Mouse (Mus musculus): ENCODE measurements around the gene Emd.
"Not testable (repeated sequence)": the region's sequence is repeated elsewhere in the genome, so short reads cannot be mapped to it uniquely, and the experiment has no call there.

Gene Emd

GRCm38 (mm10) chrX:74254153-74254887 is at the start of gene Emd:
Gene Emd (plus strand): TSS chrX:74254687.
- peak; percentile 84 to 85 for DNase-seq (ENCODE audit: low spot score in 2 of 2)

DNA sequence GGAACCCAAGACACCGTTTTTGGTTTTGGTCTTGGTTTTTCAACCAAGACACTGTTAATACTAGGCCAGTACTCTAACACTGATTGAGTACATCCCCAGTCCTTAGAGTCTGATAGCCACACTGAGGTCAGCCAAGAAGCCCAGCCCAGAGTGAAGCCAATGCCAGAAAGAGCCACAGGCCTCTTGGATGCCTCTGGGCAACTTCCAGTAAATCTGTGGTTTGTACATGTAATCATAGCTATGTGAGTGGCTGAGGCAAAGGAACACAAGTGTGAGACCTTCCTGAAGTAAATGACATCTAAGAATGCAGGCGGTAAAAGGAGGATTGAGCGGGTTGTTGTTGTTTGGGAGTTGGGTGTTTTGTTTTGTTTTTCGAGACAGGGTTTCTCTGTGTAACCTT is 36.0 kb upstream of the Emd start:
- DNase-seq (ENCODE audit: low spot score in 2 of 2): no peak

GRCm38 (mm10) chrX:74219449-74219848 is 35.0 kb upstream of the Emd start:
- DNase-seq (ENCODE audit: low spot score in 2 of 2): no peak

DNA sequence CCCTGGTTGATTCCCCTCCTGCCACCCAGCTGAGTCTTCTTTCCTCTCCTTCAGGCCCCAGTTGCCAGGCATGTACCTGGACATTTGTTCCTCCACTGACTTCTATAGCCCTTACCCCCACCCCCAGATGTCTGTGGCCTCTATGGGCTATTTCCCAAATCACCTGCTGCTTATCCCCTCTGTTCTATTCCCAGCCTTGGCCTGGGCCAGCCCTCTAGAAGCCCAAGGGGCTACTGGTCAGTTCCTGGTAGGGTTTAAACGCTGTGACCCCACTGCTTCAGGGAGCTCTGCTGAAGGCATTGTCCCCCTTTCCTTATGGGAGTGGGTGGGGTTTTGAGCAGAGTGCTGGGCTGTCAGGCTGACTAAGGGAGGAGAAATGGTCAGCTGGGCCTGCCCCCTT is 34.4 kb upstream of the Emd start:
- not testable (repeated sequence) for DNase-seq (ENCODE audit: low spot score in 2 of 2)

GRCm38 (mm10) chrX:74230038-74230437 is 24.4 kb upstream of the Emd start:
- no peak for DNase-seq (ENCODE audit: low spot score in 2 of 2)

GRCm38 (mm10) chrX:74233196-74233595 is 21.3 kb upstream of the Emd start:
- no peak for DNase-seq (ENCODE audit: low spot score in 2 of 2)

DNA sequence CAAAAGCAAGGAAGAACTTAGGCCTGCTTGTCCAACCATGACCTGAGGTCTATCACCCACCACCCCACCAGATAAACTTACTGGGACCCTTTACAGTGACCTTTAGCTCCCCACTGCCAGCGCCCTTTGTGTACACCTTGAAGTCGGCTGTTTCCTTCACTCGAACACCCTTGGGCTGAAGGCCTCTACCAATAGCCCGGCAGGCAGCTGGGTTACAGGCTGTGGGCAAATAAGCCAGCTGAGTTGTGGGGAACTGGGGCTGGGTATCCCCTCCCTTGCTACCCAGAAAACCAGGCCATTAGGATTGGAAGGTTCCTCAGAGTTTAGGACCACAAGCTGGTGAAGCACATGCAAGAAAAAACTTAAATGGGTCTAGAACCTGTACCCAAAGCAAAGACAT is 14.2 kb upstream of the Emd start:
- DNase-seq (ENCODE audit: low spot score in 2 of 2): no peak

- no peak for DNase-seq (ENCODE audit: low spot score in 2 of 2)
Observed at GRCm38 (mm10) chrX:74243396-74243795, 11.1 kb upstream of the Emd start.

DNA sequence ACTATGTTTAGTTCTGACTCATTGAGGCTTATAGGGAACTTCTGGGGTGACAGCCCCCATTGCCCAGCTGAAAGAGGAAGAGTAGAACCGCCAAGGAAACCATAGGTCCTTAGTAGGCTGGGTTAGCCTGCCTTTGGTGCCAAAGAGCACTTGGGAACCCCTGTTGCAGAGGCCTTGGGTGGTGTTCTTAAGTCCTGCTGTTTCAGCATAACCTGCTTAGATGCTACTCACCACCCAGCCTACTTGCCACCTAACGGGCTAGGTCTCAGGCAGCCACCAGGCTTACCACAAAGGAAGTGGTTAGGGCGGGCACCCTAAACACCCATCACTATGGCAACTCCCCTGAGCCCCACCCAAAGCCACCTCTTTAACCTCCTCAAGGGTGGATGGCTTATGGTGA is 10.7 kb upstream of the Emd start:
- no peak for DNase-seq (ENCODE audit: low spot score in 2 of 2)

DNA sequence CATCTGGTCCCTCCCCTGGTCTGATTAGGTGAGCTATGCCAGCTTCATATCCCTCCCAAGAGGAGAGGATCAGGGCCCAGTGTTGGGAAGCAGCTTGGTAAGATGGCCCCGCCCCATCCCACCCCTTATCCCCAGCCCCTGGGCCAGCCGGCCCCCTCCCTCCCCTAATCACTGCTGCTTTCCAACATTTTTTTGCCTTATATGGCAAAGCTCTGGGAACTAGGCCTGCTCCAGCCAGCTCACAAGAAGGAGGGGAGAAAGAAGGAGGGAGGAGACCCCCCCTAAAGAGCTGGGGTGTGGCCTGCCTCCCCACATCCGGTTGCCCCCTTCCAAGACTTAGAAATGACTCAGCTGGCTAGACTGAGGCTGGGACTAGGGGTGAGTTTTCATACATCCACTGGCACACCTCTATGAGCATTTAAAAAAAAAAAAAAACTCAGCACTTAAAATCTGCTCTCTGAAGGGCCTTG is 9.8 kb upstream of the Emd start:
- peak in 1 of 2 experiments; percentile 61 for DNase-seq (ENCODE audit: low spot score in 2 of 2)

GRCm38 (mm10) chrX:74245107-74245506 is 9.4 kb upstream of the Emd start:
- DNase-seq (ENCODE audit: low spot score in 2 of 2): no peak

GRCm38 (mm10) chrX:74245687-74246086 is 8.8 kb upstream of the Emd start:
- DNase-seq (ENCODE audit: low spot score in 2 of 2): peak; percentile 74 to 82

- peak; percentile 81 to 83 for DNase-seq (ENCODE audit: low spot score in 2 of 2)
Observed at GRCm38 (mm10) chrX:74246213-74246681, 8.2 kb upstream of the Emd start.

- DNase-seq (ENCODE audit: low spot score in 2 of 2): peak in 1 of 2 experiments; percentile 23
Observed at GRCm38 (mm10) chrX:74246693-74247092, 7.8 kb upstream of the Emd start.

DNA sequence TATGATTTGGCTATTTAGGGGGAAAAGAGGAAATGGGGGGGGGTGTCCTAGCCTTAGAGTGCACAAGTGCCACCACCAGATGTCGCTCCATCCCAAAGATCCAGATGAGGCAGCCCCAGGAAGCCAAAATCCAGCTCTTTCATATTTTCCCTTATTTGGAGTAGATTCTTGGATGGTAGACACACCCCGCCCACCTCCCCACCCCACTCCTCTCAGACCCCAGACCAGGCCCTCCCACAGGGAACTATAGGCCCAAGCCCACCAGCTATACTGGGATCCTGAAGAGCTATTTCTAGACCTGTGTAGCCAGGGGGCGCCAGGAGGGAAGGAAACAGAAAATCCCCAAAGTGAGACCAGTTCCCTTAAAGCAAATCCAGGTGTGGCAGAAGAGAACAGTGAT is 5.8 kb upstream of the Emd start:
- DNase-seq (ENCODE audit: low spot score in 2 of 2): peak in 1 of 2 experiments; percentile 50

GRCm38 (mm10) chrX:74249615-74250014 is 4.9 kb upstream of the Emd start, which contains the start of gene Flna:
Gene Flna (minus strand): TSS chrX:74249820.
- peak; percentile 68 to 75 for DNase-seq (ENCODE audit: low spot score in 2 of 2)

DNA sequence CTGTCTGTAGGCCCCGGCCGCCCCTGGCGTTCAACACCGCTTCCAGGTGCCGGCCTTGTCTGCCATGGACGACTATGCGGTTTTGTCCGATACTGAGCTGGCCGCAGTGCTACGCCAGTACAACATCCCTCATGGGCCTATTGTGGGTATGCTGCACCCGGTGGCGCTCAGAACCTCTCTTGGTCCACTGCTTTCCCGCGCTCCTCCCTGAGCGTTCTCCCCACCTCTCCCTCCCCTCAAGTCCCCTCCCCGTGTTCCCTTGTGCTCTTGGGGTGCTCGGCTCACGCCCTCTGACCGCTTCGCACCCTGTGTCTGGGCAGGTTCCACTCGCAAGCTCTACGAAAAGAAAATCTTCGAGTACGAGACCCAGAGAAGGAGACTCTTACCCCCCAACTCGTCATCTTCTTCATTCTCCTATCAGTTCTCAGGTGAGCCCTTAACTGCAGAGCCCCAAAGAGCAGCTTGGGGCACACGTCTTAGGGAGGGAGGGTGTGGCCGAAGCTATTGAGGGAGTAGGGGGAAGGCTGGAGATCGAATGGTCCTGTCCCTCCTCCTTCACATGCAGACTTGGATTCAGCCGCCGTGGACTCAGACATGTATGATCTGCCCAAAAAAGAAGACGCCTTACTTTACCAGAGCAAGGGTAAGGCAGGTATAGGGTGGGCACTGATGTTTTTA is 540 bp downstream of the Emd start:
- DNase-seq (ENCODE audit: low spot score in 2 of 2): no peak

DNA sequence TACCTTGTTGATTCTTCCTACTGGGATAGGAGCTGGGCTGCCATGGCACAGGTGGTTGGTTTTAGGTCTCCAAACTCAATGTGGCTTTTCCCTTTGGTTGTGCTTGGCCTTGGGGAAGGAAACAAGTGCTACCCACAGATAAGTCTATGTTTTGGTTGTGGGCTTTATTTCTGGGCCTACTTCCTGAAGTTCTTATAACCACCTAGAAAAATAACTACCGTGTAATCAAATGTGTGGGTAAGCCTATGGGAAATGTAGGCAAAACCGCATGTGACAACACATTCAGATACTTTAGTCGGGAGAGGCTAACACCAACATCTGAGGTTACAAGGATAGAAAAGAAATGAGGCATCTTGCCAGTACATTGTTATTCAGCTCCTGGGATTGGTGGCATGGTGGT is 3.3 kb downstream of the Emd start:
- DNase-seq (ENCODE audit: low spot score in 2 of 2): no peak

DNA sequence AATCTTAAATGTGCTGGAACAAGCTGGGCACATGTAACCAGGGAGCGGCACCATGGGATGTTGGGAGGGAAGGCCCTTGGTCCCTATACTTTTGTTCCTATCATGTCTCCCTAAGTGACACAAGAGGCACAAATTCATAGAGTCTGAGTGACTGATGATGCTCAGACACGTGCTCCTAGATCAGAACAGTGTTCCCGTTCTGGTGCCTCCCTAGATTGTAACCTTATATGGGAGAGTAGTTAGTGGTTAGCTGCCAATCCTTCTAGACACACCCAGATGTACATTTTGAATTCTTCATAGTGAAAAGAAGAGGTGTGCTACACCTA is 15.2 kb downstream of the Emd start:
- DNase-seq (ENCODE audit: low spot score in 2 of 2): no peak

- DNase-seq (ENCODE audit: low spot score in 2 of 2): peak; percentile 87 to 88
Observed at GRCm38 (mm10) chrX:74270062-74270901, 15.8 kb downstream of the Emd start, which contains the start of gene Rpl10. Gene Rpl10 (plus strand): TSS chrX:74270812.

DNA sequence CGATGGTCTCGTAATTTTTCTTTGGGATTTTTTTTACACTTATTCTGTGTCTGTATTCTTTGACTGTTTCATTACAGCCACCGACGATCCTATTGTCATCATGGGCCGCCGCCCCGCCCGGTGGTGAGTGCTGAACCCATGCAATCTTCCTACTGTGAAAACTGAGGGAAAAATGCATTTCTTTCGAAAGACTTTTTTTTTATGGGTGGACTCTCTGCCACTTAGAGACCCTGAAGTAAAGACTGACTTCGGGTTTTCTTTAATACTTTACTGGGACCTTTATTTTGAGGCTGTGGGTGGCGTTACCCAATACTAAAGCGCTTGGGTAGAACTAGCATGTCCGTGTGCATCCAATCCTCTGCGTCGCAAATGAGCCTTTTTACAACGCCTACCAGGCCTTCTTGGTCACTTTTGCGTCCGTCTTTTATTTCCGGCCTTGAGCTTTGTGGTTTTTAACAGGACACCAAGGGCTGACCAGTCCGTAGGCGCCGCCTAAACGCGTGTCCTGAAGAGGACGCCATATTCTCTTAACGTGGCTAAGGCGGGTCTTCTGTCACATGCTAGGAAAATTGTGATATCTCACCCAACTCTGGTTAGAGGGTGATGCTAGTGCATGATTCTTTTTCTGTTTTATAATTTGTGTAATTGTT is 16.5 kb downstream of the Emd start:
- peak in 1 of 2 experiments; percentile 20 for DNase-seq (ENCODE audit: low spot score in 2 of 2)

Measured in urinary bladder, postnatal 4 days (tissue).